Mouse (Mus musculus): Measurements from ENCODE around the gene Kif3c. TPM values are rescaled to one million over a fixed set of nuclear protein-coding genes. Genes with fewer than 3 reads are reported as not detected.

Kif3c gene
- total and polyA plus RNA-seq, 3 experiments, result 3.5 to 5.9 (median 5.5) TPM

DNA sequence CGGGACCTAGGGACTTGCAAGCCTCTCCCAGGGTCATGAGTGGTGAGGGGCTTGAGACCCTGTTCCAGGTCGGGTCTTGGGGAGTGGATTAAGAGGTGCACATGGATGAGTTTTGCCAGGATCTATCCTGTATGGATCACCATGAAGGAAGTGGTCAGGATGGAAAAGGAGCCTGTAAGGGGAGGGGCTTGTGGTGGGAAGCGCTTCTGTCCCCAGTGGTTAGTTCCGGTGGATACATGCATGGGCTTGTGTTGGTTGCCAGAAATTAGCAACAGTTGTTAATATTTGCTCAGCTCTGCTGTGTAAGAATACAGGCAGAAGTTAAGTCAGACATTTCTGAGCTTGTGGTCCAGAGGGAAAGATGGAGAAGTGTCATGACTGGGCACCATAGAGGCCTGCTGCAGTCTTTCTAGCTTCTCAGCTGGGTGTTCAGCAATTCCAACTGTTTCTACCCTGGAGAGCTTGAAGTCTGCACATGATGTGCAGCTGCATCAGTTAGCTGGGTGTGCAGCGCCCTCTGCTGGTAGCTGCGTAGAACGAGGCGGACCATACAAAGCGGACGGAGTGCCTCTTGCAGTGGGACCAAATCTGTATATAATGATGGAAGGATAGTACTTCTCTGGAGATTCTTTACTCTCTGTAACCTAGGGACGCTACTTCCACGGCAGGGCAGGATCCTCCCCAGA, 25.8 kb downstream of the Kif3c start (continued):
- TF ChIP-seq MAX (IDR thresholded peaks at IDR 0.05; ENCODE audit: low read length), result peak; percentile 72
- TF ChIP-seq GABPA (IDR thresholded peaks at IDR 0.05; ENCODE audit: insufficient replicate concordance, low read depth, low read length), result no peak
- peak; percentile 59 for TF ChIP-seq ZC3H11A (IDR thresholded peaks at IDR 0.05; ENCODE audit: low read depth, low read length)
- TF ChIP-seq MAFK (IDR thresholded peaks at IDR 0.05; ENCODE audit: insufficient replicate concordance, low read length), result no peak
- no peak for TF ChIP-seq KAT2A (IDR thresholded peaks at IDR 0.05; ENCODE audit: insufficient replicate concordance, low read length)
- no peak for TF ChIP-seq USF2 (conservative IDR thresholded peaks at IDR 0.05; ENCODE audit: low read depth, low read length)
- TF ChIP-seq SIN3A (IDR thresholded peaks at IDR 0.05; ENCODE audit: low read length), result no peak
- TF ChIP-seq MAZ (IDR thresholded peaks at IDR 0.05; ENCODE audit: low read depth, low read length), result no peak
- no peak for TF ChIP-seq JUND (conservative IDR thresholded peaks at IDR 0.05; ENCODE audit: low read depth, low read length)
- TF ChIP-seq RCOR1 (conservative IDR thresholded peaks at IDR 0.05; ENCODE audit: low read depth, low read length), result no peak
- no peak for TF ChIP-seq JUN (IDR thresholded peaks at IDR 0.05; ENCODE audit: insufficient read depth, low read depth, low read length)

DNA sequence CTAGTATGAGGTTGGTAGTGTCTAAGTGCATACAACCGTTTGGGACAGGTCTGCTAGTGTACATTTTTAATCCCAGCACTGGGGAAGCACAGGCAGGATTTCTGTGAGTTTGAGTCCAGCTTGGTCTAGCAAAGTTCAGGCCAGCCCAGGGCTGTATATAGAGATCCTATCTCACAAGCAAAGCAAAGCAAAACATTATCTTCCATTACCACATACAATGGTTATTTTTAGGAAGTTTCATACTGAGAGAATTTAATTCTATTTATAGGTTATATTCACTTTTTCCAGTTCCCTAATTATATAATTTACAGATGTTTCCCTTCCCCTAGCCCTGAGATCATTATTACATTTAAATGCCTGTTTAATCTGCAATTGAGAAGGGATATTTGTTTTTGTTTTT, 26.3 kb downstream of the Kif3c start:
- H3K4me1 ChIP-seq (ENCODE audit: control insufficient read depth in 1 of 2, insufficient read depth in 2 of 2), result peaks cover 9 to 24% of the 10 kb centered on the region in 2 experiments; a peak in 3 of 4 replicates
- H3K79me2 ChIP-seq (replicated peaks; ENCODE audit: control insufficient read depth, extremely low read depth, insufficient read depth, poor library complexity, severe bottlenecking), result no peaks in the 10 kb centered on the region
- peaks cover 0 to 27% of the 10 kb centered on the region in 2 experiments for H3K36me3 ChIP-seq (replicated peaks in 1 of 2; ENCODE audit: control insufficient read depth in 1 of 2, insufficient read depth in 1 of 2, low read length in 1 of 2)
- no peak overlapping the region for H3K4me3 ChIP-seq (replicated peaks in 1 of 3; ENCODE audit: low read depth in 2 of 3, low read length in 2 of 3, poor library complexity in 1 of 3)
- no peak overlapping the region for H3K9ac ChIP-seq (ENCODE audit: insufficient read depth, low read depth)
- DNase-seq (ENCODE audit: extremely low read depth), result no peak
- no peak overlapping the region for H3K4me2 ChIP-seq (ENCODE audit: insufficient read depth, low read depth, poor library complexity, severe bottlenecking)
- H3K27me3 ChIP-seq (replicated peaks), result no peaks in the 10 kb centered on the region
- TF ChIP-seq SMC3 (IDR thresholded peaks at IDR 0.05; ENCODE audit: low read depth, low read length) (no peak), JUN (IDR thresholded peaks at IDR 0.05; ENCODE audit: insufficient read depth, low read depth, low read length) (peak; percentile 35; the same call in 1 of the 2 replicates), EP300 (IDR thresholded peaks at IDR 0.05; ENCODE audit: low read length) (peak; percentile 47; the same call in 1 of the 2 replicates)
- no peaks in the 10 kb centered on the region for H3K9me3 ChIP-seq (replicated peaks; ENCODE audit: low read length)
- dilution Hi-C loops (cut with MboI; ENCODE audit: extremely low pct_ligation_motif_present, extremely low pct_unique_long_range_greater_than_20kb, low sequenced_read_pairs), result no loop called here
- in situ Hi-C loops (cut with MboI; ENCODE audit: low pct_ligation_motif_present, low pct_unique_long_range_greater_than_20kb, low sequenced_read_pairs), result no loop called here
- no peak overlapping the region for H3K27ac ChIP-seq (ENCODE audit: insufficient read depth, low read depth)

DNA sequence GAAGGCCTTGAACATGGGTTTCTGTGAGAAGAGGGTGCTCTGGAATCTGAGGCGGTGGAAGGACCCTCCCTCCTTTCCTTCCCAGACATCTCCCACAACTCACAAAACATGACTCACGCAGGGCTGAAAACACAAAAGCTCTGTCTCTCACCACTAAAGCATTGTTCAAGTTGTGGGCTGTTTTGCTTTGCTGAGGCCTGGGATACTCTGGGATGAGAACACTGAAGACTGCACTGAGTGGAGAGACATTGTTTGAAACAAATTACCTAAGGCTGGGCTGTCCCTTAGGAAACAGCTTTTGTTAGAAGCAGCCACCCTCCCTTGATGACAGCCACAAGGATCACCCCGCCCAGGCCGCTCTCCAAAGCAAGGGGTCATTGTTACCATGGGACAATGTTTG, 28.2 kb downstream of the Kif3c start:
- DNase-seq (ENCODE audit: extremely low read depth), result no peak
- dilution Hi-C loops (cut with MboI; ENCODE audit: extremely low pct_ligation_motif_present, extremely low pct_unique_long_range_greater_than_20kb, low sequenced_read_pairs), result no loop called here
- Histone ChIP-seq H3K79me2 (replicated peaks; ENCODE audit: control insufficient read depth, extremely low read depth, insufficient read depth, poor library complexity, severe bottlenecking) (no peaks in the 10 kb centered on the region), H3K4me2 (ENCODE audit: insufficient read depth, low read depth, poor library complexity, severe bottlenecking) (no peak overlapping the region), H3K36me3 (replicated peaks in 1 of 2; ENCODE audit: control insufficient read depth in 1 of 2, insufficient read depth in 1 of 2, low read length in 1 of 2) (peaks cover 0 to 16% of the 10 kb centered on the region in 2 experiments), H3K27me3 (replicated peaks) (no peaks in the 10 kb centered on the region), H3K4me3 (replicated peaks in 1 of 3; ENCODE audit: low read depth in 2 of 3, low read length in 2 of 3, poor library complexity in 1 of 3) (no peak overlapping the region), H3K27ac (ENCODE audit: insufficient read depth, low read depth) (no peak overlapping the region), H3K9ac (ENCODE audit: insufficient read depth, low read depth) (no peak overlapping the region), H3K9me3 (replicated peaks; ENCODE audit: low read length) (no peaks in the 10 kb centered on the region), H3K4me1 (ENCODE audit: control insufficient read depth in 1 of 2, insufficient read depth in 2 of 2) (peaks cover 9 to 24% of the 10 kb centered on the region in 2 experiments; a peak in 3 of 4 replicates)
- in situ Hi-C loops (cut with MboI; ENCODE audit: low pct_ligation_motif_present, low pct_unique_long_range_greater_than_20kb, low sequenced_read_pairs), result no loop called here
- TF ChIP-seq NELFE (IDR thresholded peaks at IDR 0.05; ENCODE audit: low read depth, low read length) (no peak), ZNF384 (IDR thresholded peaks at IDR 0.05; ENCODE audit: low read depth, low read length) (no peak), JUN (IDR thresholded peaks at IDR 0.05; ENCODE audit: insufficient read depth, low read depth, low read length) (no peak), ETS1 (conservative IDR thresholded peaks at IDR 0.05; ENCODE audit: low read depth, low read length) (no peak), MAFK (IDR thresholded peaks at IDR 0.05; ENCODE audit: insufficient replicate concordance, low read length) (no peak), ZC3H11A (IDR thresholded peaks at IDR 0.05; ENCODE audit: low read depth, low read length) (no peak), CHD2 (IDR thresholded peaks at IDR 0.05; ENCODE audit: low read length) (no peak), TBP (conservative IDR thresholded peaks at IDR 0.05; ENCODE audit: low read depth, low read length) (no peak), E2F4 (IDR thresholded peaks at IDR 0.05; ENCODE audit: insufficient replicate concordance, low read depth, low read length) (no peak)

Measured in CH12.LX (cell line).